Mouse (Mus musculus) frontal cortex, postnatal 25 days (tissue): ENCODE results near the gene Gm5773.
"Not testable (repeated sequence)": the region's sequence is repeated elsewhere in the genome, so short reads cannot be mapped to it uniquely, and the experiment has no call there.

Source experiments
- DNase-seq, 2 experiments: peaks; one replicate each; pipeline ENCODE4 v3.0.0; 2022; ENCODE audit warnings: low spot score in 2 of 2

Gm5773 gene

GRCm38 (mm10) chr3:93772700-93773099 is at the start of gene Gm5773:
Gm5773 (plus strand) TSS chr3:93773000.
- DNase-seq = not testable (repeated sequence)

GRCm38 (mm10) chr3:93745475-93745874 is 27.3 kb upstream of the Gm5773 start:
- DNase-seq = not testable (repeated sequence)

GRCm38 (mm10) chr3:93754022-93754421 is 18.8 kb upstream of the Gm5773 start:
- DNase-seq = not testable (repeated sequence)

- DNase-seq = not testable (repeated sequence)
These were observed 23.3 kb downstream of the Gm5773 start, which contains the start of gene Tdpoz4 for GRCm38 (mm10) chr3:93796098-93796497. Tdpoz4 (plus strand) TSS chr3:93796398.

- DNase-seq = not testable (repeated sequence)
These were observed 40.5 kb downstream of the Gm5773 start for GRCm38 (mm10) chr3:93813341-93813740.
